Mouse (Mus musculus) cerebellum, postnatal 25 days (tissue): ENCODE data around the gene Syce2.

Experiments used
- DNase-seq, 2 experiments: peaks; one replicate each; pipeline ENCODE4 v3.0.0; 2021; ENCODE audit warnings: mixed read lengths in 2 of 2

Gene Syce2

DNA sequence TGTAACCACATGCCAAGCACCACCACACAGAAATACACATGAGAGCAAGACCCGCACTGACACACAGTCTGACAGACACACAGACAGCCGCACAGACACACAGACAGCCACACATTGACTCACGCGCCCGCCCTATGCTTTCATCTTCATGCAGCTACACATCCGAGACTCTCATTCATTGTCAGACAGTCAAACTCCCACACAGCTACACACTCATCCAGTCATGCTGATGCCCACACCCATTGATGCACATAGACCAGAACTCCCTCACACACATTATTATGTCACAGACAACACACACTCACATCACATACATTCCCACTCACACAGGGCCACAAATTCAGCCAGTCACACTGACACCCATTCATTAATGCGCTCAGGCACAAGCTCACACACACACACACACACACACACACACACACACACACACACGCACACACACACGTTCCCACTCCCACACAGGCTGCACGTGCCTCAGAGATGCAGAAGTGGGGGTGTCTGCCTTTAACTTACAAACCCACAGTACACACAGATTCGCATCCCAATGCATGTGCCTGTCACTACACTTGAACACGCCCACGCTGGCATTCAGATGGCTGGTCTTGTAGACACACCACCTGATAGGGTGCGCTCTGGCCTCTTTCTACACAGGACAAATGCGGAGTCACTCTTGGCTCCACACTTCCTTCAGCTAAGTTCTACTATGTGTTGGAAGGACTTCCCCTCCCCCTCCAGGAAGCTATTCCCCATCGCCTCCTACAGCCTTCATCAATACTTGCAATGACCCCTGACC is 62.1 kb downstream of the Syce2 start:
- DNase-seq = no peak

DNA sequence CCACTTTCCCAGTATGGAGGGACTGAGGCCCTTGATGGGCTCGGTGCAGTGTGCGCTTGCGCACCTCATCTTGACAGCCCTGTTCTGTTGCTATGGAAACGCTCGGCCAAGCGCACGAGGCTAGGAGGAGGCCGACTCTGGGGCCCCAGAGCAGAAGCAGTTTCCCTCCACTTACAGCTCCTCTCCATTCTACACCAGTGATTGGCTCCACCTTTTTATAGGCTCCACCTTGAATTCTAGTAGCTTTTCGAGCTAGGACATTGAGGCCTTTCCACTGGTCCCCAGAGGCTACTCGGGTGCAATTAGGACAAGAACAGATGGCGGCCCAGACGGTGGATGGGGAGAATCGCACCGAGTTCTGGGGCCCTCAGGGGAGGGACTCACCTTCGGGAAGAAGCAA is 62.9 kb downstream of the Syce2 start:
- DNase-seq = peak; percentile 80 to 81

DNA sequence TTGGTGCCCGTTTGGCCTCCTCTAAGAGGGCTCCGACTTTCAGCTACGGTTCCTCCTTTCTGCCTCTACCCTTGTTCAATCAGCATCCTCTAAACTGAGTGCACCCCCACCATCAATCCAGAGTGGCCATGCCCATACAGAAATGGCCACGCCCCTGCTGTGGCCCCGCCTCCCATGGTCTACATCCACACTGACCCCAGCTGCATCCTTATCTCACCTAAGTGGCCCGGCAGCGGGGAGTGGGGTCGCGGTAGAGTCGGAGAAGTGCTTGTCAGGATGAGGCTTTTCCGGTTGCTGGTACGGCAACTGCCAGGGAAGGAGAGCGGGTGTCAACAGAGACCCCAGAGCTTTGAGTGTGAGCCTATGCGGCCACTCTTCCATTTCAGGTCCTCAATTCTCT is 63.6 kb downstream of the Syce2 start:
- peak; percentile 56 to 67 for DNase-seq

DNA sequence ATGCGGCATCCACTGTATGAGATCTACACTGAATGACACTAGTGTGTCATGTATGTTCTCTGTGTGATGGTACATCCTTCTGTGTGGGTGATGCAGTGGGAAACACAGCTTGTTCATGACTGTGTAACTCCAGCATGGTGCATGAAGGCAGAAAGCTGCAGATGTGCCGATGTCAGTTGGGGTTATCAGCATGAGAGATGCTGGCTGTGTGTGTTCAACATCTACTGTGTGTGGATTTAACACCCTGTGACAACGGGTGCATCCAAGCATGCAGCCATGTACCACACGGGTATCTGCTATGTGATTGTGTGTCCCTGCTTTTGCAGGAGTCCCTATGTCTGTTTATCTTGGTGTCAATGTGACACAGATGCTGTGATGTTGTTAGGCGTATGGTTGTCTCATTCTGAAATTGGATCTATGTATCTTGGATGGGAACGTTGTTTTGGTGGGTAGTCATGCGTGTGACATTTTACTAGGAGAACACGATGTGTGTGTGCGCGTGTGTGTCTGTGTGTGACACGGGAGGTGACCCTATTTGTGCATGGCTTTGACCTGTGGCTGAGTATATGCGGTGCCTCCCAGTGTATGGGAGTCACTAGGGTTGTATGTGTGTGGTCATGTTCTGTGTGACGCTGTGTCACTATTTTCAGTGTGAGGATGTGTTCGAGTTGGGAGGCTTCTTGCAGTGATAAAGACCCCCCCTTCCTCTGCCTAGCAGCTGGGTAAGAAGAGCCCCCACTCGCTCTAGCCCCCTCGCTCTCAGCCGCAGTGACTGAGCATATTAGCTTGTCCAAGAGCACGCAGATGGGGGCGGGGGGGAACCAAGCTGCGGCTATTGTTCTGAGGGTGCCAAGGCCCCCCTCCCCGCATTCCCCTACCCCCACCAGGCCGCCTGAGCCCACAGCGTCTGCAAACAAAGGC is 64.4 kb downstream of the Syce2 start:
- peak; percentile 55 to 67 for DNase-seq

DNA sequence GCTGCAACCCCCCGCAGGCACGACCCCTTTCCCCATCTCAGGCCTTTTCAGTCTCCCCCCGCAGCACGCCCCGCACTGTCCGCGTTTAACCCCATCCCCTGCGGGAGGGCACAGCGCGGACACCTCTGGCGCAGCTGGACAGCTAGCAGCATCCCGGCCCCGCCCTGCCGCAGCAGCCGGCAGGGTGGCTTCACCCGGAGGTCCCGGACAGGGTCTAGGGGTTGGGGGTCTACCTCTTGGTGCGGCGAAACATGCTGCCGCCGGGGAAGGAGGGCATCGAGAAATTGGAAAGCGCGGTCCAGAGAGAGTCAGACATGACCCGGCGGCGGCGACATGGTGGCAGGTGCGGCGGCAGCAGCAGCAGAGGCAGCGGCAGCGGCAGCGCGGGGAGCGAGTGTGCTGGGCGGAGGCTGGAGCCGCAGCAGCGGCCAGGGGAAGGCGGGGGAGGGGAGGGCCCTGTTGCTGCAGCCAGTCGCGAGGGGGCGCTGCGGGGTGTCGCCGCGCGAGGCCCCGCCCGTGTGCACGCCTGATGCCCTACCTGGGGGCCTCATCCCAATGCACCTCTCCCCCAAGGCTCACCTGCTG is 65.1 kb downstream of the Syce2 start, which contains the start of gene Mast1:
Mast1 (minus strand) TSS at position 398 of the 585 bp plus-strand sequence.
- peak; percentile 92 to 97 for DNase-seq
